Mouse (Mus musculus) mature B cell (primary cell): ENCODE data around the gene Olfr435.
"Not testable (repeated sequence)": the region's sequence is repeated elsewhere in the genome, so short reads cannot be mapped to it uniquely, and the experiment has no call there.

Experiments
- in situ Hi-C: fragments of 300-500 bp; cut with MboI; formaldehyde crosslinking; loops from 2 replicates; pipeline ENCODE4 v1.14.3; 2019

Gene Olfr435

GRCm38 (mm10) chr6:43196781-43197180 lies at the start of gene Olfr435:
Gene Olfr435, plus strand, starts transcription at chr6:43197146.
- in situ Hi-C loops = no loop called here

- in situ Hi-C loops = no loop called here
Observed at GRCm38 (mm10) chr6:43159502-43159901, 37.4 kb upstream of the Olfr435 start.

- in situ Hi-C loops = no loop called here
Observed at GRCm38 (mm10) chr6:43162982-43163381, 34.0 kb upstream of the Olfr435 start, which contains the start of gene Olfr437. Gene Olfr437, plus strand, starts transcription at chr6:43163282.

- in situ Hi-C loops = no loop called here
Observed at GRCm38 (mm10) chr6:43167246-43167645, 29.7 kb upstream of the Olfr435 start.

- in situ Hi-C loops = no loop called here
Observed at GRCm38 (mm10) chr6:43171840-43172239, 25.1 kb upstream of the Olfr435 start, which contains the start of gene Olfr13. Gene Olfr13, plus strand, starts transcription at chr6:43172140.

GRCm38 (mm10) chr6:43178129-43178528 lies 18.8 kb upstream of the Olfr435 start:
- in situ Hi-C loops = no loop called here

GRCm38 (mm10) chr6:43178584-43179501 lies 18.1 kb upstream of the Olfr435 start:
- in situ Hi-C loops = no loop called here

- in situ Hi-C loops = no loop called here
Observed at GRCm38 (mm10) chr6:43190986-43191385, 6.0 kb upstream of the Olfr435 start.

- in situ Hi-C loops = no loop called here
Observed at GRCm38 (mm10) chr6:43198094-43198493, 1.1 kb downstream of the Olfr435 start.

- in situ Hi-C loops = no loop called here
Observed at GRCm38 (mm10) chr6:43202786-43203185, 5.8 kb downstream of the Olfr435 start.

GRCm38 (mm10) chr6:43205355-43205754 lies 8.4 kb downstream of the Olfr435 start:
- in situ Hi-C loops = no loop called here

GRCm38 (mm10) chr6:43212873-43213272 lies 15.9 kb downstream of the Olfr435 start, which contains the start of gene Olfr434:
Gene Olfr434, plus strand, starts transcription at chr6:43213021.
- in situ Hi-C loops = not testable (repeated sequence)

GRCm38 (mm10) chr6:43231255-43231654 lies 34.3 kb downstream of the Olfr435 start, which contains the start of gene Olfr47:
Gene Olfr47, plus strand, starts transcription at chr6:43231529.
- in situ Hi-C loops = not testable (repeated sequence)

GRCm38 (mm10) chr6:43242061-43242460 lies 45.1 kb downstream of the Olfr435 start:
- in situ Hi-C loops = no loop called here

GRCm38 (mm10) chr6:43247396-43247795 lies 50.5 kb downstream of the Olfr435 start:
- in situ Hi-C loops = no loop called here

GRCm38 (mm10) chr6:43252994-43253393 lies 56.0 kb downstream of the Olfr435 start:
- in situ Hi-C loops = no loop called here
